Mouse (Mus musculus): Measurements from ENCODE around the gene Rae1. TPM values are rescaled to one million over a fixed set of nuclear protein-coding genes. Genes with fewer than 3 reads are reported as not detected.

Gene Rae1
- total RNA-seq, 1 experiment, result 120 TPM

GRCm38 (mm10) chr2:173049817-173050216, 49.9 kb downstream of the Rae1 start:
- DNase-seq (ENCODE audit: low read depth, low spot score), result no peak
- in situ Hi-C loops (cut with MboI; ENCODE audit: low sequenced_read_pairs in 2 of 2, unreplicated experiment in 2 of 2), result no loop called here
- Histone ChIP-seq H3K9me3 (ENCODE audit: control insufficient read depth, insufficient read depth, low read depth, low read length) (no peaks in the 10 kb centered on the region), H3K4me3 (ENCODE audit: insufficient read depth in 1 of 2, low read depth in 1 of 2, low read length in 2 of 2, poor library complexity in 1 of 2, severe bottlenecking in 1 of 2) (no peak overlapping the region), H3K36me3 (ENCODE audit: control insufficient read depth, insufficient read depth, low read length, poor library complexity, severe bottlenecking) (no peaks in the 10 kb centered on the region), H3K9ac (ENCODE audit: insufficient read depth, low read depth, low read length, poor library complexity, severe bottlenecking) (no peak overlapping the region), H3K4me1 (ENCODE audit: control insufficient read depth in 2 of 2, insufficient read depth in 2 of 2, low read length in 2 of 2, poor library complexity in 1 of 2) (peaks cover 2 to 22% of the 10 kb centered on the region in 2 experiments; a peak in 1 of 4 replicates), H3K27ac (ENCODE audit: insufficient read depth, low read depth, low read length, poor library complexity, severe bottlenecking) (no peak overlapping the region)
- TF ChIP-seq ZC3H11A (IDR thresholded peaks at IDR 0.05; ENCODE audit: borderline replicate concordance, low read depth, low read length) (no peak), CHD2 (IDR thresholded peaks at IDR 0.05; ENCODE audit: low read depth, low read length) (no peak), MAFK (IDR thresholded peaks at IDR 0.05; ENCODE audit: insufficient read depth, low read depth, low read length) (no peak)

- no peak overlapping the region for H3K9ac ChIP-seq (ENCODE audit: insufficient read depth, low read depth, low read length, poor library complexity, severe bottlenecking)
- H3K4me1 ChIP-seq (ENCODE audit: control insufficient read depth in 2 of 2, insufficient read depth in 2 of 2, low read length in 2 of 2, poor library complexity in 1 of 2), result peaks cover 2 to 19% of the 10 kb centered on the region in 2 experiments; a peak in 1 of 4 replicates
- no peak for DNase-seq (ENCODE audit: low read depth, low spot score)
- no peak overlapping the region for H3K27ac ChIP-seq (ENCODE audit: insufficient read depth, low read depth, low read length, poor library complexity, severe bottlenecking)
- H3K36me3 ChIP-seq (ENCODE audit: control insufficient read depth, insufficient read depth, low read length, poor library complexity, severe bottlenecking), result no peaks in the 10 kb centered on the region
- TF ChIP-seq HCFC1 (IDR thresholded peaks at IDR 0.05; ENCODE audit: borderline replicate concordance, insufficient read depth, low read length) (no peak), MAFK (IDR thresholded peaks at IDR 0.05; ENCODE audit: insufficient read depth, low read depth, low read length) (no peak), CHD2 (IDR thresholded peaks at IDR 0.05; ENCODE audit: low read depth, low read length) (no peak), ZNF384 (IDR thresholded peaks at IDR 0.05; ENCODE audit: low read depth, low read length) (no peak), ZC3H11A (IDR thresholded peaks at IDR 0.05; ENCODE audit: borderline replicate concordance, low read depth, low read length) (no peak)
- no peak overlapping the region for H3K4me3 ChIP-seq (ENCODE audit: insufficient read depth in 1 of 2, low read depth in 1 of 2, low read length in 2 of 2, poor library complexity in 1 of 2, severe bottlenecking in 1 of 2)
- in situ Hi-C loops (cut with MboI; ENCODE audit: low sequenced_read_pairs in 2 of 2, unreplicated experiment in 2 of 2), result no loop called here
- no peaks in the 10 kb centered on the region for H3K9me3 ChIP-seq (ENCODE audit: control insufficient read depth, insufficient read depth, low read depth, low read length)
These were observed 50.9 kb downstream of the Rae1 start for GRCm38 (mm10) chr2:173050604-173051382.

DNA sequence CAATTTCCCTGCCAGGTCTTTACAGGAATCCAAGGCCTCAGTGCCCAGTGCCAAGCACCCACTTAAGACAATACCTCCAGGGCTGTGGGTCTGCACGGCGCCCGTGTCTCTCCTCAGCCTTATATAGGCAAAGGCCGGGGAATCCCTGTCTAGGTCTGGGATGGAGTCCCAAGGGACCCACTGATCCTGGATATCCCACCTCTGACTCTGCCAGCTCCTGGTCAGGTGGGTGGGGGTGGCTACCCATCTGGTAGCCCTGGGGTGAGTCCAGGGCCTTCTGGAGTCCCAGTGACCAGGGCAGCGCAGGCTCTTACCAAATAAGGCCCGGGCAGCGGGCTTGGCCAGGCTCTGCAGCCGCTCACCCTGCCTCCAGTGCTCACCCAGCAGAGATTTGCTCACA, 53.0 kb downstream of the Rae1 start:
- H3K9ac ChIP-seq (ENCODE audit: insufficient read depth, low read depth, low read length, poor library complexity, severe bottlenecking), result no peak overlapping the region
- H3K4me3 ChIP-seq (ENCODE audit: insufficient read depth in 1 of 2, low read depth in 1 of 2, low read length in 2 of 2, poor library complexity in 1 of 2, severe bottlenecking in 1 of 2), result no peak overlapping the region
- H3K9me3 ChIP-seq (ENCODE audit: control insufficient read depth, insufficient read depth, low read depth, low read length), result no peaks in the 10 kb centered on the region
- no peak overlapping the region for H3K27ac ChIP-seq (ENCODE audit: insufficient read depth, low read depth, low read length, poor library complexity, severe bottlenecking)
- in situ Hi-C loops (cut with MboI; ENCODE audit: low sequenced_read_pairs in 2 of 2, unreplicated experiment in 2 of 2), result no loop called here
- H3K4me1 ChIP-seq (ENCODE audit: control insufficient read depth in 2 of 2, insufficient read depth in 2 of 2, low read length in 2 of 2, poor library complexity in 1 of 2), result peaks cover 2 to 22% of the 10 kb centered on the region in 2 experiments; a peak in 1 of 4 replicates
- no peaks in the 10 kb centered on the region for H3K36me3 ChIP-seq (ENCODE audit: control insufficient read depth, insufficient read depth, low read length, poor library complexity, severe bottlenecking)
- no peak for DNase-seq (ENCODE audit: low read depth, low spot score)
- TF ChIP-seq HCFC1 (IDR thresholded peaks at IDR 0.05; ENCODE audit: borderline replicate concordance, insufficient read depth, low read length), result no peak
- TF ChIP-seq MAFK (IDR thresholded peaks at IDR 0.05; ENCODE audit: insufficient read depth, low read depth, low read length), result no peak
- TF ChIP-seq ZNF384 (IDR thresholded peaks at IDR 0.05; ENCODE audit: low read depth, low read length), result no peak
- no peak for TF ChIP-seq ZC3H11A (IDR thresholded peaks at IDR 0.05; ENCODE audit: borderline replicate concordance, low read depth, low read length)
- no peak for TF ChIP-seq CHD2 (IDR thresholded peaks at IDR 0.05; ENCODE audit: low read depth, low read length)

DNA sequence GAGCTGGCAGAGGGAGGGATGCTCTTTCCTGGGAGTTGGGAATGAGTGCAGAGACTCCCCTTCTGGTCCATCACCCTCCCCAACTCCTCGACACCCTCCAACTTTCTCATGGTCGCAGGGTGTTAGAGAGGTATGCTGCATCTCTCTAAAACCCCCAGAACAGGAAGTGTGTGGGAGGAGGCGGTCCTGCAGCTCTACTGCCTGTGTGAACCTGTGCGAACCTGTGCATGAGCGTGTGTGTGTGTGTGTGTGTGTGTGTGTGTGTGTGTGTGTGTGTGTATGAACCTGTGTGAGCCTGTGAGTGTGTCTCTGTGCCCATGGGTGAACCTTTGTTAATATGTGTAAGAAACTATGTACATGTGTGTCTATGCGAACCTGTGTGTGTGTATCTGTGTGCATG, 53.9 kb downstream of the Rae1 start:
- H3K27ac ChIP-seq (ENCODE audit: insufficient read depth, low read depth, low read length, poor library complexity, severe bottlenecking), result no peak overlapping the region
- TF ChIP-seq ZC3H11A (IDR thresholded peaks at IDR 0.05; ENCODE audit: borderline replicate concordance, low read depth, low read length), result no peak
- TF ChIP-seq HCFC1 (IDR thresholded peaks at IDR 0.05; ENCODE audit: borderline replicate concordance, insufficient read depth, low read length), result no peak
- TF ChIP-seq MAFK (IDR thresholded peaks at IDR 0.05; ENCODE audit: insufficient read depth, low read depth, low read length), result no peak
- TF ChIP-seq ZNF384 (IDR thresholded peaks at IDR 0.05; ENCODE audit: low read depth, low read length), result no peak
- TF ChIP-seq CHD2 (IDR thresholded peaks at IDR 0.05; ENCODE audit: low read depth, low read length), result no peak
- in situ Hi-C loops (cut with MboI; ENCODE audit: low sequenced_read_pairs in 2 of 2, unreplicated experiment in 2 of 2), result no loop called here
- no peak overlapping the region for H3K9ac ChIP-seq (ENCODE audit: insufficient read depth, low read depth, low read length, poor library complexity, severe bottlenecking)
- no peak overlapping the region for H3K4me3 ChIP-seq (ENCODE audit: insufficient read depth in 1 of 2, low read depth in 1 of 2, low read length in 2 of 2, poor library complexity in 1 of 2, severe bottlenecking in 1 of 2)
- peaks cover 0 to 25% of the 10 kb centered on the region in 2 experiments; a peak in 1 of 4 replicates for H3K4me1 ChIP-seq (ENCODE audit: control insufficient read depth in 2 of 2, insufficient read depth in 2 of 2, low read length in 2 of 2, poor library complexity in 1 of 2)
- no peak for DNase-seq (ENCODE audit: low read depth, low spot score)
- H3K9me3 ChIP-seq (ENCODE audit: control insufficient read depth, insufficient read depth, low read depth, low read length), result no peaks in the 10 kb centered on the region
- H3K36me3 ChIP-seq (ENCODE audit: control insufficient read depth, insufficient read depth, low read length, poor library complexity, severe bottlenecking), result no peaks in the 10 kb centered on the region
